Comparison of ENCODE assay signal across 15 mouse cellular contexts in the genomic region with DNA sequence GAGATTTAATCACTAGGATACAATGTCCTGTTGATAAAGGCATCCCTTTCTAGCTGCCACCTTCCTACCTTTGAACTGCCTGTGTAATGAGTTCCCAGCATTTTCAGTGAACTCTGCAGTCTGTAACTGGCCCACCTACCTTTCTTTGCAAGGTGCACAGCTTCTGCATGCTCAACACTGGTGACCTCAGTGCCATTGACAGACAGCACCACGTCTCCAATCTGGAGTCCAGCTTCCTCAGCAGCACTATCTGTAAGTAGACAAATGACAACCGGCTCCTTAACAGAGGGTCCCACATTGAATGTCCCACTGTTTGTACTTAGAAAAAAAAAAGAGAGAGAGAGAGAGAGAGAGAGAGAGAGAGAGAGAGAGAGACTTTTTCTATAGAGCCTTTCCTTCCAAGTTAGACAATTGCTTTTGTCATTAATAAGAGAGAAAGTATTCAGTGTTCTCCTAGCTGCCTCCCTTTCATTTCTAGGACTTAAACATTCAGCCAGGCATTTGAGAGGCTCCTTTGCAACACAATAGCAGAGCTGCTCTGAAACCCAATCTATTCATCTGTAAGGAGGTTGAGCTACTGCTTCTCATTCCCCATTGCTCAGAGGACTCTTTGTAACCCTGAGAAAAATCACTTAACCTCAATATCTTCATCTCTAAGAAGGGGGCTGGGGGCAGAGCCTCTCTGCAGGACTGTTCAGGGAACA. TPM values are rescaled to one million over a fixed set of nuclear protein-coding genes. Genes with fewer than 3 reads are reported as not detected.
A peak's percentile ranks its signal among the peaks of the same experiment; 100 is the strongest.
DNase-seq lines count a peak whose midpoint lies in the region; ATAC-seq and TF ChIP-seq lines count a peak whose summit lies in the region.
"Had no signal": no experiment of that assay in that cellular context is flagged by ENCODE, and none has a peak within 500 bp of the region (broad histone marks: within the 10 kb centered on the region; RNA-seq: fewer than 3 reads in every experiment).

No protein-coding gene starts in this region.

- 0% methylated on average over 2 of the region's 2 CpGs for WGBS in forebrain, embryonic 11.5 days
- WGBS in hindbrain, postnatal 0 days, result 5% methylated on average over 2 of the region's 2 CpGs

- H3K4me1 ChIP-seq in E14TG2a.4 (replicated peaks; ENCODE audit: low read depth, low read length), result peaks cover 24% of the 10 kb centered on the region
- H3K4me1 ChIP-seq in forebrain, embryonic 11.5 days (replicated peaks; ENCODE audit: control insufficient read depth, insufficient read depth, low read length), result no peaks in the 10 kb centered on the region
- H3K4me1 ChIP-seq in hindbrain, postnatal 0 days (ENCODE audit: insufficient read depth, low read length), result no peaks in the 10 kb centered on the region
- H3K4me1 ChIP-seq: embryonic facial prominence, embryonic 12.5 days; heart, embryonic 12.5 days had no signal

- no peaks in the 10 kb centered on the region for H3K36me3 ChIP-seq in E14TG2a.4 (ENCODE audit: insufficient read depth, low read length)
- no peaks in the 10 kb centered on the region for H3K36me3 ChIP-seq in forebrain, embryonic 11.5 days (ENCODE audit: control insufficient read depth, insufficient read depth, low read length)
- no peaks in the 10 kb centered on the region for H3K36me3 ChIP-seq in hindbrain, postnatal 0 days (ENCODE audit: insufficient read depth, low read length)
- H3K36me3 ChIP-seq: embryonic facial prominence, embryonic 12.5 days; heart, embryonic 12.5 days had no signal

- peak; percentile 93 for ATAC-seq in forebrain, embryonic 11.5 days (replicated peaks; ENCODE audit: low FRiP score)
- ATAC-seq in hindbrain, postnatal 0 days, result no peak
- ATAC-seq: CD4-positive, CD25-positive, alpha-beta regulatory T cell, adult 4 months had no signal

- peak overlapping the region; percentile 19 for H3K4me2 ChIP-seq in forebrain, embryonic 11.5 days (ENCODE audit: low read depth, low read length, severe bottlenecking)
- H3K4me2 ChIP-seq in hindbrain, postnatal 0 days (ENCODE audit: low read depth, low read length), result no peak overlapping the region
- H3K4me2 ChIP-seq: embryonic facial prominence, embryonic 12.5 days; heart, embryonic 12.5 days had no signal

- peak; percentile 96 for DNase-seq in R1 (ENCODE audit: low read depth, low spot score)
- DNase-seq in forebrain, embryonic 11.5 days (ENCODE audit: low spot score), result peak; percentile 71
- DNase-seq in hindbrain, postnatal 0 days (ENCODE audit: low spot score), result no peak
- DNase-seq in lung, postnatal 14 days, result no peak
- no peak for DNase-seq in thymus, postnatal 14 days
- DNase-seq in spleen, postnatal 14 days (ENCODE audit: low spot score in 2 of 2), result no peak
- DNase-seq in adrenal gland, postnatal 14 days, result no peak
- DNase-seq: kidney, postnatal 14 days; liver had no signal

- H3K27me3 ChIP-seq in E14TG2a.4 (ENCODE audit: insufficient read depth, low read length), result no peaks in the 10 kb centered on the region
- no peaks in the 10 kb centered on the region for H3K27me3 ChIP-seq in forebrain, embryonic 11.5 days (ENCODE audit: control insufficient read depth, insufficient read depth, low read length)
- no peaks in the 10 kb centered on the region for H3K27me3 ChIP-seq in hindbrain, postnatal 0 days (ENCODE audit: insufficient read depth, low read length)
- H3K27me3 ChIP-seq: embryonic facial prominence, embryonic 12.5 days; heart, embryonic 12.5 days had no signal

- H3K27ac ChIP-seq in forebrain, embryonic 11.5 days (ENCODE audit: low read depth, low read length), result peak overlapping the region; percentile 84
- H3K27ac ChIP-seq in hindbrain, postnatal 0 days, result 0 out of 2 replicates have a peak overlapping the region, but pooled peaks have one; percentile 29
- H3K27ac ChIP-seq: embryonic facial prominence, embryonic 12.5 days; left cerebral cortex, adult 2 months; macrophage had no signal

- no peak for TF ChIP-seq CTCF in E14TG2a.4 (conservative IDR thresholded peaks at IDR 0.05; ENCODE audit: low read length)
- no peak for TF ChIP-seq CTCF in hindbrain, postnatal 0 days (IDR thresholded peaks at IDR 0.05; ENCODE audit: low read depth)

- no peaks in the 10 kb centered on the region for H3K9me3 ChIP-seq in E14TG2a.4 (ENCODE audit: low read length)
- no peaks in the 10 kb centered on the region for H3K9me3 ChIP-seq in forebrain, embryonic 11.5 days (ENCODE audit: control insufficient read depth, low read length)
- H3K9me3 ChIP-seq in hindbrain, postnatal 0 days (ENCODE audit: low read length), result no peaks in the 10 kb centered on the region
- H3K9me3 ChIP-seq: embryonic facial prominence, embryonic 12.5 days; heart, embryonic 12.5 days had no signal

- H3K9ac ChIP-seq in forebrain, embryonic 11.5 days (ENCODE audit: low read length), result no peak overlapping the region
- no peak overlapping the region for H3K9ac ChIP-seq in hindbrain, postnatal 0 days (replicated peaks; ENCODE audit: low read length)
- H3K9ac ChIP-seq: embryonic facial prominence, embryonic 12.5 days; heart, embryonic 12.5 days had no signal

- 0 out of 2 replicates have a peak overlapping the region, but pooled peaks have one; percentile 4 for H3K4me3 ChIP-seq in E14TG2a.4 (replicated peaks; ENCODE audit: low read length)
- no peak overlapping the region for H3K4me3 ChIP-seq in forebrain, embryonic 11.5 days (ENCODE audit: low read depth, low read length)
- no peak overlapping the region for H3K4me3 ChIP-seq in hindbrain, postnatal 0 days (ENCODE audit: low read length)
- H3K4me3 ChIP-seq: embryonic facial prominence, embryonic 12.5 days; heart, embryonic 12.5 days; left cerebral cortex, adult 2 months had no signal

RNA-seq across cellular contexts. Expression of a gene that starts 58.7 kb away (rescaled TPM):
- polyA plus RNA-seq in forebrain, embryonic 11.5 days (2014; fragmentation: Nextera tagmentation; extraction: Ambion mirVana), result 22.8 and 27.2 TPM in 2 replicates
- total RNA-seq in hindbrain, postnatal 0 days (2014; rRNA removed), result 0.32 and 1.5 TPM in 2 replicates
- polyA plus RNA-seq in hindbrain, postnatal 0 days (2015; fragmentation: Nextera tagmentation; extraction: Ambion mirVana), result 3.2 and 4.2 TPM in 2 replicates
- 0.41 and 0.89 TPM in 2 replicates for total RNA-seq in adrenal gland, postnatal 14 days (2021)
- polyA plus RNA-seq: CD4-positive, CD25-positive, alpha-beta regulatory T cell, adult 4 months; heart, embryonic 12.5 days; macrophage had no signal

Comparison
In these comparisons a context has a peak if more than half of its experiments do, and no peak if none do; other contexts are left out.
1. DNase-seq: peak in R1 (single experiment) and forebrain, embryonic 11.5 days (single experiment); none in hindbrain, postnatal 0 days (single experiment), lung, postnatal 14 days (single experiment), thymus, postnatal 14 days (single experiment), spleen, postnatal 14 days (0 of 2) and adrenal gland, postnatal 14 days (single experiment).